Mouse (Mus musculus) C2C12 (cell line): ENCODE measurements around the gene Mpg.

Experiments
- CTCF ChIP-seq: IDR thresholded peaks from one replicate; pipeline ENCODE4 v1.5.1; 2011; ENCODE audit not compliant: control insufficient read depth, insufficient read depth, insufficient read length
- MYOG ChIP-seq: IDR thresholded peaks from one replicate; pipeline ENCODE4 v1.6.1; 2011; ENCODE audit not compliant: control insufficient read depth, insufficient read length; ENCODE audit errors: extremely low read depth

- TF ChIP-seq MYOG (no peak), CTCF (no peak)
Measured at GRCm38 (mm10) chr11:32232848-32233247, 6.5 kb downstream of the Mpg start.
